In genomic region chr10:93723942-93724542, GRCm38 (mm10) we compare ENCODE assay signal across 9 mouse cellular contexts.
A peak's percentile ranks its signal among the peaks of the same experiment; 100 is the strongest.
DNase-seq lines count a peak whose midpoint lies in the region; ATAC-seq lines count a peak whose summit lies in the region.
"Had no signal": no experiment of that assay in that cellular context is flagged by ENCODE, and none has a peak within 500 bp of the region (broad histone marks: within the 10 kb centered on the region; RNA-seq: fewer than 3 reads in every experiment).

No protein-coding gene starts in this region.

- no peak overlapping the region for H3K27ac ChIP-seq in embryonic facial prominence, embryonic 10.5 days (replicated peaks)
- H3K27ac ChIP-seq in intestine, embryonic 15.5 days, result no peak overlapping the region
- no peak overlapping the region for H3K27ac ChIP-seq in liver, embryonic 15.5 days (replicated peaks)

- no peaks in the 10 kb centered on the region for H3K9me3 ChIP-seq in embryonic facial prominence, embryonic 10.5 days
- H3K9me3 ChIP-seq in intestine, embryonic 15.5 days, result no peaks in the 10 kb centered on the region
- no peaks in the 10 kb centered on the region for H3K9me3 ChIP-seq in liver, embryonic 15.5 days (replicated peaks)

- no peak overlapping the region; the same call in 1 of the 2 replicates for H3K4me3 ChIP-seq in embryonic facial prominence, embryonic 10.5 days
- no peak overlapping the region for H3K4me3 ChIP-seq in intestine, embryonic 15.5 days (replicated peaks)
- H3K4me3 ChIP-seq in liver, embryonic 15.5 days (replicated peaks), result no peak overlapping the region
- H3K4me3 ChIP-seq: erythroblast, embryonic 14.5 days had no signal

- intact Hi-C loops in heart, postnatal 25 days (cut with DNase I), result loop anchor here (5.0 kb wide), 1 partner anchor 43 kb away; no protein-coding TSS in a partner anchor
- intact Hi-C loops in left cerebral cortex, postnatal 25 days (cut with DNase I), result no loop called here

- ATAC-seq in intestine, embryonic 15.5 days, result 0 out of 2 replicates have a peak, but pooled peaks have one; percentile 49
- ATAC-seq in liver, embryonic 15.5 days (ENCODE audit: insufficient read depth), result no peak

- H3K36me3 ChIP-seq in embryonic facial prominence, embryonic 10.5 days (replicated peaks), result no peaks in the 10 kb centered on the region
- H3K36me3 ChIP-seq in intestine, embryonic 15.5 days, result no peaks in the 10 kb centered on the region
- no peaks in the 10 kb centered on the region for H3K36me3 ChIP-seq in liver, embryonic 15.5 days (replicated peaks)

- no peak overlapping the region for H3K9ac ChIP-seq in intestine, embryonic 15.5 days
- no peak overlapping the region for H3K9ac ChIP-seq in liver, embryonic 15.5 days

- no peaks in the 10 kb centered on the region for H3K27me3 ChIP-seq in embryonic facial prominence, embryonic 10.5 days (replicated peaks; ENCODE audit: low read depth, poor library complexity, severe bottlenecking)
- no peaks in the 10 kb centered on the region for H3K27me3 ChIP-seq in intestine, embryonic 15.5 days (replicated peaks)
- no peaks in the 10 kb centered on the region for H3K27me3 ChIP-seq in liver, embryonic 15.5 days

- peaks cover 19% of the 10 kb centered on the region for H3K4me1 ChIP-seq in embryonic facial prominence, embryonic 10.5 days
- no peaks in the 10 kb centered on the region for H3K4me1 ChIP-seq in intestine, embryonic 15.5 days (replicated peaks)
- H3K4me1 ChIP-seq in liver, embryonic 15.5 days (replicated peaks), result peaks cover 31% of the 10 kb centered on the region

- H3K4me2 ChIP-seq in intestine, embryonic 15.5 days (replicated peaks), result no peak overlapping the region
- H3K4me2 ChIP-seq in liver, embryonic 15.5 days, result peak overlapping the region; percentile 45

- peak; percentile 94 for DNase-seq in heart, adult 11 months
- DNase-seq in heart, postnatal 25 days (ENCODE audit: low spot score), result no peak
- DNase-seq in embryonic facial prominence, embryonic 10.5 days (ENCODE audit: low spot score), result peak; percentile 51
- peak; percentile 59 for DNase-seq in testis, postnatal 14 days (ENCODE audit: low spot score)
- no peak for DNase-seq in left cerebral cortex, postnatal 25 days (ENCODE audit: low spot score in 2 of 2)
- DNase-seq in natural killer cell, adult 2 months (ENCODE audit: low spot score in 2 of 2), result no peak

- 9% methylated on average over 11 of the region's 11 CpGs for WGBS in embryonic facial prominence, embryonic 10.5 days
- WGBS in intestine, embryonic 15.5 days, result 16% methylated on average over 11 of the region's 11 CpGs
- WGBS in liver, embryonic 15.5 days (ENCODE audit: insufficient replicate concordance), result 10% methylated on average over 11 of the region's 11 CpGs

Comparison
In these comparisons a context has a peak if more than half of its experiments do, and no peak if none do; other contexts are left out.
1. DNase-seq: peak in heart, adult 11 months (single experiment), embryonic facial prominence, embryonic 10.5 days (single experiment) and testis, postnatal 14 days (single experiment); none in heart, postnatal 25 days (single experiment), left cerebral cortex, postnatal 25 days (0 of 2) and natural killer cell, adult 2 months (0 of 2).